Mouse (Mus musculus) bone marrow, adult 2 months (tissue): ENCODE data around the gene Pik3cb.

Experiments
- CTCF ChIP-seq: fragments of 200-500 bp; IDR thresholded peaks from 2 replicates; pipeline ENCODE4 v1.5.1; 2011; ENCODE audit warnings: low read length, control low read depth; ENCODE audit not compliant: control insufficient read depth, insufficient read depth
- POLR2A ChIP-seq: fragments of 200-500 bp; IDR thresholded peaks from 2 replicates; pipeline ENCODE4 v1.6.1; 2011; ENCODE audit warnings: low read depth, mild to moderate bottlenecking, control low read depth, low read length, borderline replicate concordance; ENCODE audit not compliant: control insufficient read depth

- TF ChIP-seq POLR2A = no peak
- no peak for TF ChIP-seq CTCF
These were observed 67.9 kb downstream of the Pik3cb start for GRCm38 (mm10) chr9:99072538-99072937.
